Mouse (Mus musculus) spleen, adult 2 months (tissue): ENCODE results near the gene Tssc4. TPM values are rescaled to one million over a fixed set of nuclear protein-coding genes. Genes with fewer than 3 reads are reported as not detected.

ENCODE experiments used
- DNase-seq, 2 experiments: peaks; one replicate each; pipeline versions ENCODE4 v3.0.0 to v3.0.0-alpha.2; 2012 to 2021; ENCODE audit warnings: low spot score in 2 of 2, low read depth in 1 of 2
- H3K27ac ChIP-seq: fragments of 200-500 bp; 2 replicates; pipeline ENCODE4 v1.5.1; 2012; ENCODE audit warnings: low read length, inconsistent platforms; ENCODE audit not compliant: insufficient read depth
- H3K27me3 ChIP-seq: fragments of 200-500 bp; 2 replicates; pipeline ENCODE4 v1.6.1; 2012; ENCODE audit warnings: mild to moderate bottlenecking, moderate library complexity, low read length, inconsistent platforms; ENCODE audit not compliant: control insufficient read depth, insufficient read depth
- H3K36me3 ChIP-seq: fragments of 200-500 bp; 2 replicates; pipeline ENCODE4 v1.6.1; 2012; ENCODE audit warnings: mild to moderate bottlenecking, low read length, inconsistent platforms; ENCODE audit not compliant: control insufficient read depth, insufficient read depth
- H3K4me1 ChIP-seq: fragments of 200-500 bp; 2 replicates; pipeline ENCODE4 v1.6.1; 2011; ENCODE audit warnings: inconsistent platforms; ENCODE audit not compliant: control insufficient read depth, insufficient read depth, insufficient read length
- H3K4me3 ChIP-seq: fragments of 200-500 bp; 2 replicates; pipeline ENCODE4 v1.5.1; 2011; ENCODE audit warnings: mild to moderate bottlenecking, inconsistent platforms; ENCODE audit not compliant: insufficient read depth, insufficient read length; ENCODE audit errors: extremely low read depth
- CTCF ChIP-seq: fragments of 200-500 bp; IDR thresholded peaks from 2 replicates; pipeline ENCODE4 v1.5.1; 2011; ENCODE audit warnings: mild to moderate bottlenecking, inconsistent platforms; ENCODE audit not compliant: insufficient read depth, insufficient read length, insufficient replicate concordance; ENCODE audit errors: extremely low read depth
- POLR2A ChIP-seq: fragments of 200-500 bp; IDR thresholded peaks from 2 replicates; pipeline ENCODE4 v1.6.1; 2011; ENCODE audit warnings: low read depth, low read length, inconsistent platforms
- WGBS: fragments of 180-500 bp; shearing (Covaris S2); methylation state at CpG from one replicate; pipeline ENCODE4 v1.1.7; 2018; 5-methylcytosine and 5-hydroxymethylcytosine counted together
- polyA plus RNA-seq: library from polyadenylated mRNA; depleted of rRNA; stranded (reverse); fragments of >200 nt; gene quantifications from 2 replicates; pipeline ENCODE4 v1.2.3, GENCODE M21; 2012; rRNA removed

Gene Tssc4
- polyA plus RNA-seq, 1 experiment, result 62.9 TPM

- Histone ChIP-seq H3K4me3 (no peak overlapping the region), H3K4me1 (no peaks in the 10 kb centered on the region; the same call in 1 of the 2 replicates), H3K27ac (no peak overlapping the region), H3K36me3 (no peaks in the 10 kb centered on the region), H3K27me3 (no peaks in the 10 kb centered on the region)
- 81% methylated on average over 5 of the region's 5 CpGs for WGBS
- no peak for DNase-seq
- TF ChIP-seq POLR2A (no peak), CTCF (no peak)
Observed at GRCm38 (mm10) chr7:143116521-143116920, 47.5 kb downstream of the Tssc4 start.

- 26% methylated on average over 1 of the region's 1 CpGs for WGBS
- H3K4me3 ChIP-seq, result no peak overlapping the region
- H3K4me1 ChIP-seq, result no peaks in the 10 kb centered on the region; the same call in 1 of the 2 replicates
- TF ChIP-seq CTCF, result no peak
- TF ChIP-seq POLR2A, result no peak
- DNase-seq, result no peak
- no peaks in the 10 kb centered on the region for H3K36me3 ChIP-seq
- H3K27me3 ChIP-seq, result no peaks in the 10 kb centered on the region
- H3K27ac ChIP-seq, result no peak overlapping the region
Observed at GRCm38 (mm10) chr7:143119407-143119806, 50.4 kb downstream of the Tssc4 start.

DNA sequence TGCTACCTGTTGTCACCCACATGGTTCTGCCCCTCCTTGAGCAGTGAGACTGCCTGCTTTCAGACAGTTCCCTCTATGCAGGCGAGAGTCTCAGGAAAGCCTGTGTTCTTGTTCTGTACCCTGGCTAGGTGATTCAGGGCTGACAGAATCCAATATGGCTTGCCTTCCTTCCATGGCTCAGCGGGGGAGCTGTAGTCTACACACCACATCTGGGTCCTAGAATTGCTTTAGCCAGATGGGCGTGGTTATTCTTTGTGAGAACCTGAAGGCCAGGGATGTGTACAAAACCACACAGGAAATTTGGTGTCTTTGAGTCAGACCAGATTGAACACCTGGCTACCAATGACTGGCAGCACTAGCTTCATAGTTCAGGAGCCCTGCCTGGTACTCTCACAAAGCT is 50.8 kb downstream of the Tssc4 start:
- no peak for TF ChIP-seq POLR2A
- Histone ChIP-seq H3K4me3 (no peak overlapping the region), H3K36me3 (no peaks in the 10 kb centered on the region), H3K27me3 (no peaks in the 10 kb centered on the region), H3K4me1 (no peaks in the 10 kb centered on the region; the same call in 1 of the 2 replicates), H3K27ac (no peak overlapping the region)
- DNase-seq, result no peak
- 19% methylated on average over 3 of the region's 3 CpGs for WGBS

Other genes with a start within 250 kb of the Tssc4 start
- not detected in 2 replicates for gene Th, start 138.1 kb upstream of the Tssc4 start, polyA plus RNA-seq
- 0.27 and 0.45 TPM in 2 replicates for gene Ascl2, start 100.0 kb upstream of the Tssc4 start, polyA plus RNA-seq
- gene Tspan32, start 64.2 kb upstream of the Tssc4 start, polyA plus RNA-seq, result 82.8 and 89.4 TPM in 2 replicates
- gene Cd81, start 16.5 kb upstream of the Tssc4 start, polyA plus RNA-seq, result 300 and 352 TPM in 2 replicates
- 0.66 and 0.95 TPM in 2 replicates for gene Trpm5, start 25.4 kb downstream of the Tssc4 start, polyA plus RNA-seq
- gene Kcnq1, start 37.1 kb downstream of the Tssc4 start, polyA plus RNA-seq, result 1.1 and 1.2 TPM in 2 replicates